Mouse (Mus musculus): ENCODE data around the gene Pgf. TPM values are rescaled to one million over a fixed set of nuclear protein-coding genes. Genes with fewer than 3 reads are reported as not detected.

The Pgf gene
- polyA plus RNA-seq, 2 experiments, result 0.08 to 0.32 TPM

GRCm38 (mm10) chr12:85164996-85165395, 12.6 kb downstream of the Pgf start:
- no peak for TF ChIP-seq EP300 (IDR thresholded peaks at IDR 0.05; ENCODE audit: low read depth)
- TF ChIP-seq CTCF (IDR thresholded peaks at IDR 0.05; ENCODE audit: low read depth), result no peak
- H3K9me3 ChIP-seq (ENCODE audit: control insufficient read depth, low read length), result no peaks in the 10 kb centered on the region
- no peaks in the 10 kb centered on the region for H3K4me1 ChIP-seq (replicated peaks; ENCODE audit: control insufficient read depth in 2 of 2, insufficient read depth in 2 of 2, low read length in 1 of 2)

GRCm38 (mm10) chr12:85159592-85159991, 18.0 kb downstream of the Pgf start:
- ATAC-seq (ENCODE audit: insufficient read depth), result no peak
- Histone ChIP-seq H3K4me2 (ENCODE audit: low read depth) (no peak overlapping the region), H3K36me3 (replicated peaks; ENCODE audit: control insufficient read depth, insufficient read depth, low read depth) (no peaks in the 10 kb centered on the region), H3K27me3 (ENCODE audit: control insufficient read depth, insufficient read depth, low read length) (no peaks in the 10 kb centered on the region), H3K4me3 (ENCODE audit: insufficient read depth in 1 of 2, low read depth in 2 of 2, low read length in 2 of 2) (no peak overlapping the region), H3K9ac (replicated peaks) (no peak overlapping the region), H3K9me3 (ENCODE audit: control insufficient read depth, low read length) (no peaks in the 10 kb centered on the region), H3K27ac (no peak overlapping the region), H3K4me1 (replicated peaks; ENCODE audit: control insufficient read depth in 2 of 2, insufficient read depth in 2 of 2, low read length in 1 of 2) (no peaks in the 10 kb centered on the region; a peak in 1 of 4 replicates)
- TF ChIP-seq EP300 (IDR thresholded peaks at IDR 0.05; ENCODE audit: low read depth), result no peak
- no peak for TF ChIP-seq CTCF (IDR thresholded peaks at IDR 0.05; ENCODE audit: low read depth)
- DNase-seq (ENCODE audit: low read depth in 3 of 3, low spot score in 3 of 3), result no peak
- 49% methylated on average over 5 of the region's 5 CpGs for WGBS (ENCODE audit: insufficient replicate concordance)

More at GRCm38 (mm10) chr12:85164996-85165395, 12.6 kb downstream of the Pgf start:
- no peaks in the 10 kb centered on the region for H3K36me3 ChIP-seq (replicated peaks; ENCODE audit: control insufficient read depth, insufficient read depth, low read depth)
- WGBS (ENCODE audit: insufficient replicate concordance), result 70% methylated on average over 5 of the region's 5 CpGs
- H3K27me3 ChIP-seq (ENCODE audit: control insufficient read depth, insufficient read depth, low read length), result no peaks in the 10 kb centered on the region
- DNase-seq (ENCODE audit: low read depth in 3 of 3, low spot score in 3 of 3) (no peak), ATAC-seq (ENCODE audit: insufficient read depth) (no peak)
- no peak overlapping the region for H3K9ac ChIP-seq (replicated peaks)
- H3K4me3 ChIP-seq (ENCODE audit: insufficient read depth in 1 of 2, low read depth in 2 of 2, low read length in 2 of 2), result no peak overlapping the region
- H3K4me2 ChIP-seq (ENCODE audit: low read depth), result no peak overlapping the region
- H3K27ac ChIP-seq, result no peak overlapping the region

GRCm38 (mm10) chr12:85158801-85159200, 18.8 kb downstream of the Pgf start:
- H3K9ac ChIP-seq (replicated peaks), result no peak overlapping the region
- H3K4me2 ChIP-seq (ENCODE audit: low read depth), result no peak overlapping the region
- DNase-seq (ENCODE audit: low read depth in 3 of 3, low spot score in 3 of 3) (no peak), ATAC-seq (ENCODE audit: insufficient read depth) (no peak)
- 69% methylated on average over 8 of the region's 8 CpGs for WGBS (ENCODE audit: insufficient replicate concordance)
- no peaks in the 10 kb centered on the region; a peak in 1 of 4 replicates for H3K4me1 ChIP-seq (replicated peaks; ENCODE audit: control insufficient read depth in 2 of 2, insufficient read depth in 2 of 2, low read length in 1 of 2)
- no peaks in the 10 kb centered on the region for H3K36me3 ChIP-seq (replicated peaks; ENCODE audit: control insufficient read depth, insufficient read depth, low read depth)
- no peak overlapping the region for H3K4me3 ChIP-seq (ENCODE audit: insufficient read depth in 1 of 2, low read depth in 2 of 2, low read length in 2 of 2)
- TF ChIP-seq CTCF (IDR thresholded peaks at IDR 0.05; ENCODE audit: low read depth), result no peak
- no peak for TF ChIP-seq EP300 (IDR thresholded peaks at IDR 0.05; ENCODE audit: low read depth)
- H3K9me3 ChIP-seq (ENCODE audit: control insufficient read depth, low read length), result no peaks in the 10 kb centered on the region
- H3K27ac ChIP-seq, result no peak overlapping the region
- H3K27me3 ChIP-seq (ENCODE audit: control insufficient read depth, insufficient read depth, low read length), result no peaks in the 10 kb centered on the region

GRCm38 (mm10) chr12:85157797-85158460, 19.7 kb downstream of the Pgf start:
- ATAC-seq (ENCODE audit: insufficient read depth), result no peak
- WGBS (ENCODE audit: insufficient replicate concordance), result 68% methylated on average over 14 of the region's 14 CpGs
- no peaks in the 10 kb centered on the region for H3K9me3 ChIP-seq (ENCODE audit: control insufficient read depth, low read length)
- H3K36me3 ChIP-seq (replicated peaks; ENCODE audit: control insufficient read depth, insufficient read depth, low read depth), result no peaks in the 10 kb centered on the region
- no peaks in the 10 kb centered on the region; a peak in 1 of 4 replicates for H3K4me1 ChIP-seq (replicated peaks; ENCODE audit: control insufficient read depth in 2 of 2, insufficient read depth in 2 of 2, low read length in 1 of 2)
- no peak overlapping the region for H3K4me2 ChIP-seq (ENCODE audit: low read depth)
- no peak for TF ChIP-seq CTCF (IDR thresholded peaks at IDR 0.05; ENCODE audit: low read depth)
- no peak overlapping the region for H3K27ac ChIP-seq
- no peak for DNase-seq (ENCODE audit: low read depth in 3 of 3, low spot score in 3 of 3)
- no peaks in the 10 kb centered on the region for H3K27me3 ChIP-seq (ENCODE audit: control insufficient read depth, insufficient read depth, low read length)
- H3K4me3 ChIP-seq (ENCODE audit: insufficient read depth in 1 of 2, low read depth in 2 of 2, low read length in 2 of 2), result no peak overlapping the region
- H3K9ac ChIP-seq (replicated peaks), result no peak overlapping the region

GRCm38 (mm10) chr12:85156324-85156723, 21.3 kb downstream of the Pgf start:
- Histone ChIP-seq H3K9me3 (ENCODE audit: control insufficient read depth, low read length) (no peaks in the 10 kb centered on the region), H3K36me3 (replicated peaks; ENCODE audit: control insufficient read depth, insufficient read depth, low read depth) (no peaks in the 10 kb centered on the region), H3K4me1 (replicated peaks; ENCODE audit: control insufficient read depth in 2 of 2, insufficient read depth in 2 of 2, low read length in 1 of 2) (peaks cover 0 to 4% of the 10 kb centered on the region in 2 experiments; a peak in 2 of 4 replicates), H3K27ac (no peak overlapping the region), H3K9ac (replicated peaks) (no peak overlapping the region), H3K4me3 (ENCODE audit: insufficient read depth in 1 of 2, low read depth in 2 of 2, low read length in 2 of 2) (no peak overlapping the region), H3K27me3 (ENCODE audit: control insufficient read depth, insufficient read depth, low read length) (no peaks in the 10 kb centered on the region), H3K4me2 (ENCODE audit: low read depth) (no peak overlapping the region)
- 19% methylated on average over 6 of the region's 6 CpGs for WGBS (ENCODE audit: insufficient replicate concordance)
- DNase-seq (ENCODE audit: low read depth in 3 of 3, low spot score in 3 of 3) (no peak), ATAC-seq (ENCODE audit: insufficient read depth) (no peak)
- TF ChIP-seq CTCF (IDR thresholded peaks at IDR 0.05; ENCODE audit: low read depth), result no peak
- no peak for TF ChIP-seq EP300 (IDR thresholded peaks at IDR 0.05; ENCODE audit: low read depth)

All from liver, embryonic 14.5 days (tissue).